Mouse (Mus musculus): ENCODE data around the gene Stx18. TPM values are rescaled to one million over a fixed set of nuclear protein-coding genes. Genes with fewer than 3 reads are reported as not detected.

The Stx18 gene
- polyA plus RNA-seq, 1 experiment from 2014 or later: 38.6 TPM

DNA sequence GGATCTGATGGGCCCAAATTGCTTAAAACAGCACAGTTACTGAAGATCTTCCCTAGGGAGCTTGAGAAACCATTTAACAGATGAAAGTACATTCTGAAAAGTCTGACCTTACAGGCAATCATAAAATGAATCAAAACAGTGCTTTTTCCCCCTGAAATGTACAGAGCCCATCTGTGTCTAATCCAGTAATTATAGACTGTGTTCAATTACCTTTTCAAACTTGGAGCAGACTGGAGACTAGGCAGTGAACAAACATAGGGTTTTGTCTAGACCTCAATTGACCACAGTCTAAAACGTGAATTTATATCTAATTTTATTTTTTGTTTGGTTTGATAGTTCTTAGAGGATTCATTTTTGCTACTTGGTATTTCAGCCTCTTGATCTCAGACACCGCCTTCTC is 26.9 kb downstream of the Stx18 start:
- no peaks in the 10 kb centered on the region for H3K9me3 ChIP-seq (ENCODE audit: control insufficient read depth, low read length)
- 27% methylated on average over 2 of the region's 2 CpGs for WGBS
- H3K27ac ChIP-seq (ENCODE audit: low read length): no peak overlapping the region
- H3K36me3 ChIP-seq (ENCODE audit: control insufficient read depth, insufficient read depth): no peaks in the 10 kb centered on the region
- no peaks in the 10 kb centered on the region for H3K27me3 ChIP-seq (replicated peaks; ENCODE audit: control insufficient read depth, insufficient read depth, low read length)
- H3K4me1 ChIP-seq (replicated peaks; ENCODE audit: control insufficient read depth, insufficient read depth, low read length): peaks cover 10% of the 10 kb centered on the region
- ATAC-seq: no peak
- H3K4me2 ChIP-seq (ENCODE audit: low read length): no peak overlapping the region
- H3K4me3 ChIP-seq (replicated peaks; ENCODE audit: low read length): no peak overlapping the region
- no peak overlapping the region for H3K9ac ChIP-seq (replicated peaks; ENCODE audit: low read depth, low read length)

DNA sequence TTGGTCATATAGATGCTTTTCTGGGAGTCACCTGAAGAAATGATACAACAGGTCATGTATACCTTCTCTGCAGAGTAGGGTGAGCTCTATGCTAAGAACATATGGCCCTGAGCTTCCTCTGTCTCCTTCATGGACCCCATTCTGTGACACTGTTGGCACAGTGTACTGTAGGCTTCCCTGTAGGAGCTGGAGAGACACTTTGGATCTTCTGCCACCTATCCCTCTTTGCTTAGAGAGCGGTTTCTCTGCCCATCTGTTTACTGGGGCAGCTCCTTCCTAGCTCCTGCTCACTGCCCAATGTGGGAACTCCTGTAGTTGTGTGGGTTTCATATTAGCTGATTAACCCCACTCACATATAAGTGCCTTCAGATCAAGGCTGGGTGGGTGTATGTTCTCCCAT is 28.1 kb downstream of the Stx18 start:
- Histone ChIP-seq H3K9me3 (ENCODE audit: control insufficient read depth, low read length) (no peaks in the 10 kb centered on the region), H3K4me1 (replicated peaks; ENCODE audit: control insufficient read depth, insufficient read depth, low read length) (peaks cover 10% of the 10 kb centered on the region), H3K4me2 (ENCODE audit: low read length) (no peak overlapping the region), H3K9ac (replicated peaks; ENCODE audit: low read depth, low read length) (no peak overlapping the region), H3K27ac (ENCODE audit: low read length) (no peak overlapping the region), H3K36me3 (ENCODE audit: control insufficient read depth, insufficient read depth) (no peaks in the 10 kb centered on the region), H3K27me3 (replicated peaks; ENCODE audit: control insufficient read depth, insufficient read depth, low read length) (no peaks in the 10 kb centered on the region), H3K4me3 (replicated peaks; ENCODE audit: low read length) (no peak overlapping the region)
- ATAC-seq: no peak
- WGBS: 79% methylated on average over 1 of the region's 1 CpGs

DNA sequence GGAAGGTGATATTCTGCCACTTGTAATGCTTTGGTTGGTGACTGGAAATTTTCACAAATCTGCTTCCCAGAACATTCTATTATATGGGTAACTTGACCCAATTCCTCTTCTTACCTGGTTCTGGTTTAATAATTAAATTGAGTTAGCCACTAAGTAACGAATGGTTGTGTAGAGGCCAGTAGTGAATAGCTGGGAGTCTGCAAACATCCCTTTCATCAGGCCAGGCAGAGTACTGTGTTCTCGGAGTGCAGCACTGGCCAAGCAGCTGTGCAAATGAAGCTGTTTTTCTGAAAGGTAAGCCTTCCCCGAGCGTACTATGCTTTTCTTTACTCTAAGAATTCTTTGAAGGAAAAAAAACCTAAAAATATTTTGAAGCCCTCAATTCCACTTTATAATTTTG is 37.8 kb downstream of the Stx18 start:
- no peak overlapping the region for H3K4me2 ChIP-seq (ENCODE audit: low read length)
- H3K27me3 ChIP-seq (replicated peaks; ENCODE audit: control insufficient read depth, insufficient read depth, low read length): no peaks in the 10 kb centered on the region
- no peak for ATAC-seq
- H3K36me3 ChIP-seq (ENCODE audit: control insufficient read depth, insufficient read depth): no peaks in the 10 kb centered on the region
- peaks cover 3% of the 10 kb centered on the region; the same call in 1 of the 2 replicates for H3K4me1 ChIP-seq (replicated peaks; ENCODE audit: control insufficient read depth, insufficient read depth, low read length)
- H3K4me3 ChIP-seq (replicated peaks; ENCODE audit: low read length): no peak overlapping the region
- no peak overlapping the region for H3K9ac ChIP-seq (replicated peaks; ENCODE audit: low read depth, low read length)
- no peaks in the 10 kb centered on the region for H3K9me3 ChIP-seq (ENCODE audit: control insufficient read depth, low read length)
- WGBS: 54% methylated on average over 4 of the region's 4 CpGs
- H3K27ac ChIP-seq (ENCODE audit: low read length): no peak overlapping the region

DNA sequence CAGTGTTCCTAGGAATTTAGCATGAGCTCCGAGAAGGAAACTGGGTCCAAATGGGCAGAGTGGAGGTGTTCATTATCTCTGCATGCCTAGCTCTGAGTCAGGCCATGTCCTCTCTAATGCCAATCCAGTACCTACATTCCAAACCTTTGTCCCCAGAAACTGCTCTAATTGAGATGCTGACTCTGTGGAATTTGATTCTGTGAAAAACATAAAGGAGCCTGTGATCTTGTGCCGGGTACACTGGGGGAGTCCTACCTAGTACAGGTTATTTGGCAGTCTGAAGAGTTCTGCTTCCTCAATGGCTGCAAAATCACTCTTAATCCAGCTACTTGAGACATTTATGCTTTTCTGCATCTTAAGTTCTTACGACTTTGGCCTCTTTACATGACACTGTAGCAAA is 40.0 kb downstream of the Stx18 start:
- Histone ChIP-seq H3K9ac (replicated peaks; ENCODE audit: low read depth, low read length) (no peak overlapping the region), H3K36me3 (ENCODE audit: control insufficient read depth, insufficient read depth) (no peaks in the 10 kb centered on the region), H3K4me1 (replicated peaks; ENCODE audit: control insufficient read depth, insufficient read depth, low read length) (peaks cover 7% of the 10 kb centered on the region), H3K9me3 (ENCODE audit: control insufficient read depth, low read length) (no peaks in the 10 kb centered on the region), H3K4me3 (replicated peaks; ENCODE audit: low read length) (no peak overlapping the region), H3K27me3 (replicated peaks; ENCODE audit: control insufficient read depth, insufficient read depth, low read length) (no peaks in the 10 kb centered on the region), H3K27ac (ENCODE audit: low read length) (no peak overlapping the region), H3K4me2 (ENCODE audit: low read length) (no peak overlapping the region)
- ATAC-seq: no peak
- WGBS: 58% methylated on average over 3 of the region's 3 CpGs

DNA sequence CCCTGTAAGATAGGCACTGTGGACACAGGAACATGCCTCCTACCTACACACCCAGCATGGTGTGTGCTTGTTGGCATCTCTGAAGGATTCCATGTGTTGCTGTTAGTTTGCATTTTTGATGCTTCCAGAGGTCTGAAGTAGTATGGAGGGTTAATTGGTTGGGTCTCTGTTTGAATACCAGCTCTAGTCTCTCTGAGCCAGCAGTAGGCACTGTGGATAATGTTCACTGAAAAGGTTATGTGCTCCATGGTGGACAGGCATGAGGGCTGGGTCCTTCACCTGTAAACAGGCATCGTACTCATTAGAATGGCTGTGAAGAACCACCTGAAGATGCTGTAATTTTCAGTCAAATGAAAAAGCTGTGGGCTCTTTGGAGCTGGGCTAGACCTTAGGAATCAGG is 41.9 kb downstream of the Stx18 start:
- H3K9me3 ChIP-seq (ENCODE audit: control insufficient read depth, low read length): no peaks in the 10 kb centered on the region
- H3K9ac ChIP-seq (replicated peaks; ENCODE audit: low read depth, low read length): no peak overlapping the region
- H3K27me3 ChIP-seq (replicated peaks; ENCODE audit: control insufficient read depth, insufficient read depth, low read length): no peaks in the 10 kb centered on the region
- H3K27ac ChIP-seq (ENCODE audit: low read length): no peak overlapping the region
- H3K4me3 ChIP-seq (replicated peaks; ENCODE audit: low read length): no peak overlapping the region
- peaks cover 7% of the 10 kb centered on the region for H3K4me1 ChIP-seq (replicated peaks; ENCODE audit: control insufficient read depth, insufficient read depth, low read length)
- no peak for ATAC-seq
- 97% methylated on average over 1 of the region's 1 CpGs for WGBS
- H3K4me2 ChIP-seq (ENCODE audit: low read length): no peak overlapping the region
- H3K36me3 ChIP-seq (ENCODE audit: control insufficient read depth, insufficient read depth): no peaks in the 10 kb centered on the region

DNA sequence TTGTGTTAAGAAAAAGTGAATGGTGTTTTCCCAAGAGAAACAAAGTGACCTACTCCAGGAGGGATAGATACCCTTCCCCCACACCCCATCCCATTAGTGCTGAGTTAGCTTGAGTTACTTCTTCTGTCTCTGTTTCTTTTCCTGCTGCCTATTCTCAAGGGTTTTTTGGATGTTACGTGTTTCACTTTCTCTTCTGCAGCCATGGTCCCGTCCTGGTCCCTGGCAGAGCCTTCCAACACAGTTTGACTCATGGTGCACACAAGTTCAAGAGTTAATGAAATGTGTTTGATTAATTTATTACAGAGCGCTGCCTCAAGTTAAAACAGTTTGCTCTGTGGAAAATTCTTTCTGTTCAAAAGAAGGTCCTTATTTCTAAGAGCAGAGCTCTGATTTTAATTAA is 44.0 kb downstream of the Stx18 start:
- no peak for ATAC-seq
- 77% methylated on average over 3 of the region's 3 CpGs for WGBS

DNA sequence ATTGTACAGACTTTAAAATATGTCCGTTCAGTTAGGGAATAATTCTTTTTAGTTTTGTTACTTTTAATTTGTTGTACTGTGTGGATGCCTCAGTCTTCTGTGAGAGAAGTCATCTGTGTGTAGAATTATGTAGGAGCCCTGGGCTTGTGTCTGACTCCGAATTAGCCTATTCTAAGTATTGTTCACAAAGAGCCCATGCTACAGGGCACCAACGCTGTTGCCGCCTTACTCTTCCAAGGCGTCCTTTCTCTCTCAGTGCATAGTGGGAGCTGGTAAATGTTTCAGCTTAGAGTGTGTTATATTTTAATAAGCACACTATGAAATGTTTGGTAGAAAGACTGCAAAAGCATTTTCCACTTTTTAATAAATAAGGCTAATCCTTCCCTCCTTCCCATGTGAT is 44.8 kb downstream of the Stx18 start:
- no peak overlapping the region for H3K4me3 ChIP-seq (replicated peaks; ENCODE audit: low read length)
- H3K27me3 ChIP-seq (replicated peaks; ENCODE audit: control insufficient read depth, insufficient read depth, low read length): no peaks in the 10 kb centered on the region
- no peaks in the 10 kb centered on the region for H3K36me3 ChIP-seq (ENCODE audit: control insufficient read depth, insufficient read depth)
- no peak overlapping the region for H3K27ac ChIP-seq (ENCODE audit: low read length)
- 50% methylated on average over 5 of the region's 5 CpGs for WGBS
- H3K4me2 ChIP-seq (ENCODE audit: low read length): no peak overlapping the region
- peaks cover 8% of the 10 kb centered on the region for H3K4me1 ChIP-seq (replicated peaks; ENCODE audit: control insufficient read depth, insufficient read depth, low read length)
- no peak overlapping the region for H3K9ac ChIP-seq (replicated peaks; ENCODE audit: low read depth, low read length)
- H3K9me3 ChIP-seq (ENCODE audit: control insufficient read depth, low read length): no peaks in the 10 kb centered on the region
- no peak for ATAC-seq

More for the DNA sequence above, 44.0 kb downstream of the Stx18 start:
- H3K9ac ChIP-seq (replicated peaks; ENCODE audit: low read depth, low read length): no peak overlapping the region
- no peaks in the 10 kb centered on the region for H3K27me3 ChIP-seq (replicated peaks; ENCODE audit: control insufficient read depth, insufficient read depth, low read length)
- no peaks in the 10 kb centered on the region for H3K36me3 ChIP-seq (ENCODE audit: control insufficient read depth, insufficient read depth)
- H3K4me1 ChIP-seq (replicated peaks; ENCODE audit: control insufficient read depth, insufficient read depth, low read length): peaks cover 10% of the 10 kb centered on the region
- no peak overlapping the region for H3K4me3 ChIP-seq (replicated peaks; ENCODE audit: low read length)
- H3K27ac ChIP-seq (ENCODE audit: low read length): no peak overlapping the region
- no peaks in the 10 kb centered on the region for H3K9me3 ChIP-seq (ENCODE audit: control insufficient read depth, low read length)
- H3K4me2 ChIP-seq (ENCODE audit: low read length): no peak overlapping the region

DNA sequence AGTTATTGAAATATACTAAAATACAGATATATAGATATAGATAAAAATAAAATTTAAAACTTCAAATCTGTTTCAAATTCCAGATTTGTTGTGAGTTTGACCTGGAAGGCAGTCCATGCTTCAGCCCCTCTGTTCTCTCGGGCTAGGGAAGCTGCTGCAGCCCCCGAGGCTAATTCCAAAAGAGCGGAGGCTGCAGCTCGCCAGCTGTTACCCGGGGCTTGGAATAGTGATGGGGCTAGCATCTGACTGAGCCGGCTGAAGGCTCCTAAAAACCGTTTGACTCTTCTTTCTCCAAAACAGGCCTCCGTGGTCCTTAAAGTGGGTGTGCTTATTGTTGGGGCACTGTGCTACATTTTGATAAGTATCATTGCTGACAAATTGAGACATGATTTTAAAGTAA is 46.1 kb downstream of the Stx18 start:
- no peaks in the 10 kb centered on the region for H3K27me3 ChIP-seq (replicated peaks; ENCODE audit: control insufficient read depth, insufficient read depth, low read length)
- no peaks in the 10 kb centered on the region for H3K36me3 ChIP-seq (ENCODE audit: control insufficient read depth, insufficient read depth)
- no peak overlapping the region for H3K27ac ChIP-seq (ENCODE audit: low read length)
- H3K4me3 ChIP-seq (replicated peaks; ENCODE audit: low read length): no peak overlapping the region
- H3K9ac ChIP-seq (replicated peaks; ENCODE audit: low read depth, low read length): no peak overlapping the region
- ATAC-seq: no peak
- peaks cover 8% of the 10 kb centered on the region for H3K4me1 ChIP-seq (replicated peaks; ENCODE audit: control insufficient read depth, insufficient read depth, low read length)
- 34% methylated on average over 8 of the region's 8 CpGs for WGBS
- H3K4me2 ChIP-seq (ENCODE audit: low read length): no peak overlapping the region
- no peaks in the 10 kb centered on the region for H3K9me3 ChIP-seq (ENCODE audit: control insufficient read depth, low read length)

DNA sequence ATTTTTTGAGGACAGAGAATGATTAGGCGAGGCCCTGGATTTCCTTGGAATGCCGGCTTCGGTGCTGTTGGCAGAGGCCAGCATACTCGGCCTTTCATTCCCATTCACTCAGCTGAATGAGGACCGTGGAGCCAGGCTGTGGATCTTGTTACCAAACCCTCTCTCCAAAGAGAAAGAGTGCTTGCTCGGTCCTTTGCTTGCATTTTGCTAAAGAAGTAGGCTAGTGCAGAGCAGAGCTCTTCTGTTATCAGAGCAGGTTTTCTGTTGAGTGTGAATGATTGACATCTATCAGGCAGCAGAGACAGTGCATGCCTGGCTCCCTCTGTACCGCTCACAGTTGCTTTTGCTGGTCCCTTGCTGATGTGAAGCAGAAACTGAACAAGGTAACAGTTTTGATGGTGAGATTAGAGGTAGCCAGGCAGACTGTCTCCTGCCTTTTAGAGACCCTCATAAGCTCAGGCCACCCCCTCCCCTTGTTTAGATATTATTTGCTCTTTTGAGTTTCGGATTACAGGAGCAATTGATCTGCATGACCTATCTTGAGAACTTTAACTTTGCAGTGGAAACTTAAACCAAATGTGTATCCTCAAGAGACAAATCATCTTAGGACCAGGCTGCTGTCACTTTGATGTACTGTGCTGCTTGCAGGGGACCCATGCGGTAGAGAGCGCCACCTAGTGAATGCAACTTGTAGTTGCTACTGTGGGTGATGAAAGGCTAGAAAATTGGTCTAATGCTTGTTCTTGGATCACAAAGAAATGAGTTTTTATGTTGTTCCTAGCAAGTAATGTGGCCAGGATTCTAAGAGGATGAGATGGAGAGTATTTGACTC is 47.2 kb downstream of the Stx18 start:
- H3K36me3 ChIP-seq (ENCODE audit: control insufficient read depth, insufficient read depth): no peaks in the 10 kb centered on the region
- H3K4me2 ChIP-seq (ENCODE audit: low read length): no peak overlapping the region
- H3K9ac ChIP-seq (replicated peaks; ENCODE audit: low read depth, low read length): no peak overlapping the region
- H3K27me3 ChIP-seq (replicated peaks; ENCODE audit: control insufficient read depth, insufficient read depth, low read length): no peaks in the 10 kb centered on the region
- no peak overlapping the region for H3K27ac ChIP-seq (ENCODE audit: low read length)
- no peaks in the 10 kb centered on the region for H3K9me3 ChIP-seq (ENCODE audit: control insufficient read depth, low read length)
- peak; percentile 60 for ATAC-seq
- H3K4me1 ChIP-seq (replicated peaks; ENCODE audit: control insufficient read depth, insufficient read depth, low read length): peaks cover 13% of the 10 kb centered on the region
- 12% methylated on average over 10 of the region's 10 CpGs for WGBS
- H3K4me3 ChIP-seq (replicated peaks; ENCODE audit: low read length): no peak overlapping the region
